Mouse (Mus musculus) spleen, adult 2 months (tissue): ENCODE results near the gene Ccdc183.

Source experiments
- CTCF ChIP-seq: fragments of 200-500 bp; IDR thresholded peaks from 2 replicates; pipeline ENCODE4 v1.5.1; 2011; ENCODE audit warnings: mild to moderate bottlenecking, inconsistent platforms; ENCODE audit not compliant: insufficient read depth, insufficient read length, insufficient replicate concordance; ENCODE audit errors: extremely low read depth
- POLR2A ChIP-seq: fragments of 200-500 bp; IDR thresholded peaks from 2 replicates; pipeline ENCODE4 v1.6.1; 2011; ENCODE audit warnings: low read depth, low read length, inconsistent platforms

DNA sequence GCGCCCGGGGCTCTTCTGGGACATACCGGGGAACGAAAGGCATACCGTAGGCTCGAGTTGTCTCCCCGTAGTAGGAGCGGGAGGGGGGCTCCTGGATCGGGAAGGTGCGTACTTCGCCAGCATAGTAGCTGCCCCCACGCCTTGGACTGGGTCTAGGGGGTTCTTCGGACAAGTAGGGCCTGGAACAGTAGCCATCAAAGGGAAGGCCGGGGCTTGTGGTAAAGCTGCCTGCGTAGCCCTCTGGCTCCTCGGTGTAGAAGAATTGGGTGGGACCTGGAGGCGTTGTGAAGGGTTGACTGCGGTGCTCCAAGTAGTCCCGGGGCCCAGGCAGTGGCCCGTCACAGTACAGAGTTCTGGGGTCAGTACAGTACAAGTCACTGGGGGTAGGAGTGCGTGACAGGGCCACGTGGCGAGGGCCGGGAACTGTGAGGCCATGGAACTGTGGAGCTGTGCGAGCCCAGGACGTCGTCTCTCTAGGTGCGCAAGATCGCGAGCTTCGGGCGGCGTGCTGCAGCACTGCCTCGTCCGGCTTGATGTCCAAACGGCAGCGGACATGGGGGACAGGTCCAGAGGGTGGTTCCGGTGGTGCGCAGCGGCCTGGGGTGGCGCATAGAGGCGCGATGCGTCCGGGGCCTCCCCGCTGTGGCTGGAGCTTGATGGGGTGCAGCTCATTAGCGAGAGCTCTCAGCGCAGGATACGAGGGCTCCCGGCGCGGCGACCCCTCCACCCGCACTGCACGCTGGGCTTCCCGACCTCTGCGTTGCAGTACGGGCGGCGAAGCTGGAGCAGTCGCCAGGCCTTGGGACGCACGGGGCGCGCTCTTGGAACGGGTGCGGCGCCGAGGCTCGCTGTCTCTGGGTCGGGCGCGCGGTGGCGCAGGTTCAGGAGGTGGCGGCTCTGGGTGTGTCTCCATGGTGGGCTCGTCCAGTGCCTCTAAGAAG, 38.4 kb downstream of the Ccdc183 start:
- TF ChIP-seq CTCF (no peak), POLR2A (no peak)
